Mouse (Mus musculus): ENCODE data around the gene Gfi1b. TPM values are rescaled to one million over a fixed set of nuclear protein-coding genes. Genes with fewer than 3 reads are reported as not detected.

Gene Gfi1b
- polyA plus RNA-seq, 1 experiment from 2014 or later, result not detected

- H3K27ac ChIP-seq (replicated peaks), result no peak overlapping the region
- WGBS, result 47% methylated on average over 10 of the region's 10 CpGs
- H3K36me3 ChIP-seq, result no peaks in the 10 kb centered on the region
- no peak overlapping the region for H3K4me3 ChIP-seq (replicated peaks)
- H3K9me3 ChIP-seq (replicated peaks), result no peaks in the 10 kb centered on the region
- H3K27me3 ChIP-seq (replicated peaks), result no peaks in the 10 kb centered on the region
- no peak overlapping the region for H3K4me2 ChIP-seq
- no peaks in the 10 kb centered on the region for H3K4me1 ChIP-seq
- ATAC-seq (ENCODE audit: low FRiP score), result no peak
- H3K9ac ChIP-seq (replicated peaks), result no peak overlapping the region
Measured at GRCm38 (mm10) chr2:28607341-28608165, 14.2 kb downstream of the Gfi1b start.

GRCm38 (mm10) chr2:28606601-28607340 lies 15.0 kb downstream of the Gfi1b start:
- Histone ChIP-seq H3K9ac (replicated peaks) (no peak overlapping the region), H3K27me3 (replicated peaks) (no peaks in the 10 kb centered on the region), H3K9me3 (replicated peaks) (no peaks in the 10 kb centered on the region), H3K27ac (replicated peaks) (no peak overlapping the region), H3K36me3 (no peaks in the 10 kb centered on the region), H3K4me1 (no peaks in the 10 kb centered on the region), H3K4me3 (replicated peaks) (no peak overlapping the region), H3K4me2 (no peak overlapping the region)
- WGBS, result 64% methylated on average over 8 of the region's 8 CpGs
- no peak for ATAC-seq (ENCODE audit: low FRiP score)

DNA sequence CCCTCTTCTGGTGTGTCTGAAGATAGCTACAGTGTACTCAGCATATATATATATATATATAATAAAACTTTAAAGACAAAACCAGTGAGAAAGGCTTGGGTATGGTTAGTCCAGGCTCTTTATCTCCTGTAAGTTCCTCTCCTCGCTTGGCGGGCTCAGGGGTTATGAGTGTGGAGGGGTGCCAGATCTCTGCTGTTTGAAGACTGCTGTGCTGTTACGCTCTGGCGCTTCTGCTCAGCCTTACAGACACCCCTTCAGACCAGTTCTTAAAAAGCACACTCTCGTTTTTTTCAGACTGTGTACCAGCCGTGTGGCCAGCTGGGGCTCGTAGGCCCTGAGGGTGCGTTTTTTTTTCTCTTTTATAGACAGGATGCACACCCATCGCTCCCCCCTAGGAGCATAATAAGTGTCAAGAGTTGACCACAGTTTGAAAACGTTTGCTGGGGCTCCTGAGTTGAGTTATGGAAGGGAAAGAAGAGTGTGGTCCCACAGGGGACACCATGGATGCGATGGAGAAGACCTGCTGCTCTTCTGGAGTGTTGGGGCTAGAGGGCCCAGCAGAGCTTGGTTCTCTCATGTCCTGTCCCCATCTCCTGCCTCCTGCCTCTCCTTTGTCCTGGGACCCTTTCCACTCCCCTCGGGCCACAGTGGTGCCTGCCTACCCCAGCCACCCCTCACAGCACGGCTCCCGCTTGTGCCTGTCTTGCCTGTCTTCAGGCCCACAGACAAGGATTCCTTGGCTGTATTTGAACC lies 15.8 kb downstream of the Gfi1b start:
- 58% methylated on average over 14 of the region's 14 CpGs for WGBS
- H3K4me2 ChIP-seq, result no peak overlapping the region
- no peaks in the 10 kb centered on the region for H3K27me3 ChIP-seq (replicated peaks)
- H3K9ac ChIP-seq (replicated peaks), result no peak overlapping the region
- no peaks in the 10 kb centered on the region for H3K4me1 ChIP-seq
- H3K4me3 ChIP-seq (replicated peaks), result no peak overlapping the region
- no peaks in the 10 kb centered on the region for H3K36me3 ChIP-seq
- H3K27ac ChIP-seq (replicated peaks), result no peak overlapping the region
- no peak for ATAC-seq (ENCODE audit: low FRiP score)
- H3K9me3 ChIP-seq (replicated peaks), result no peaks in the 10 kb centered on the region

- H3K4me2 ChIP-seq, result no peak overlapping the region
- ATAC-seq (ENCODE audit: low FRiP score), result no peak
- no peak overlapping the region for H3K9ac ChIP-seq (replicated peaks)
- H3K36me3 ChIP-seq, result no peaks in the 10 kb centered on the region
- H3K4me1 ChIP-seq, result no peaks in the 10 kb centered on the region
- H3K4me3 ChIP-seq (replicated peaks), result no peak overlapping the region
- H3K27me3 ChIP-seq (replicated peaks), result no peaks in the 10 kb centered on the region
- no peaks in the 10 kb centered on the region for H3K9me3 ChIP-seq (replicated peaks)
- H3K27ac ChIP-seq (replicated peaks), result no peak overlapping the region
- 81% methylated on average over 5 of the region's 5 CpGs for WGBS
Measured at GRCm38 (mm10) chr2:28603542-28603941, 18.2 kb downstream of the Gfi1b start.

DNA sequence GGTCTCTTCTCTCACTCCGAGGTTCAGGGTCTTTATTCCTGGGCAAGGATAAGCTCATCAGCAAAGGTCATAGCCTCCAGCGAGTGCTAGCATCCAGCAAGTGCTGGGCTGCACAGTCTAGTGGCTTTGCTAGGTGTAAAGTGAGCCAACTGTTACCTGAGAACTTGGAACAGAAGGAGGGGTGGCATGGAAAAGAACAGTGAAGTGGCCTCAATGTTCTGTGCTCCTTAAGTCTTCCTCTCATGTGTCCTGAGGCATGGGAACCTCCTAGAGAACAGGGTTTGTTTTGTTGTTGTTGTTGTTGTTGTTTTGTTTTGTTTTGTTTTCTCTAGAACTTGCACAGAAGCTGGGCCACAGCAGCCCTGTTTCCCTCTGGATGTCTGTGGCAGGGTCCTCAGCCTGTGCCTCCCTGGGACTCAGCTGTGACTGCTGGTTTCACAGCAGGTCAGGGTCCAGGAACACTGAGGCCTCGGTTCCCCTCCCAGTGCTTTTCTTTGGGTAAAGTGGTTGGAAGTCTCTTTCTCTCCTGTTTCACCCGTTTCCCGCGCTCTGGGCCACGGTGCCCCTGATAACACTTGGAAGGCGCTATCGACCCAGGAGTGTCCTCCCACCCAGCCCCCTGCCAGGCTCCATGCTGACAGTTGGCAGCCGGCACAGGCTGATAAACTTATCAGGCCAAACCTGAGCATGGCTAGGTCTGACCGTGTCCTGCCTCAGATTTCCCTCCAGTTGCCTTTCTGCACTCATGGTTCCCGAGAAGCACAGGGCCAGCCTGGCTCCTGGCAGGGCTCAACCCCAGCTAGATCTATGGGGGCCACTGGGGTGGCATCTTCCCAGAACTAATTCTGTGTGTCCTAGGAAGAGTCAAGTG lies 19.8 kb downstream of the Gfi1b start:
- no peaks in the 10 kb centered on the region for H3K27me3 ChIP-seq (replicated peaks)
- H3K4me1 ChIP-seq, result no peaks in the 10 kb centered on the region
- H3K9me3 ChIP-seq (replicated peaks), result no peaks in the 10 kb centered on the region
- H3K27ac ChIP-seq (replicated peaks), result no peak overlapping the region
- H3K4me3 ChIP-seq (replicated peaks), result no peak overlapping the region
- ATAC-seq (ENCODE audit: low FRiP score), result no peak
- WGBS, result 62% methylated on average over 11 of the region's 12 CpGs
- H3K36me3 ChIP-seq, result no peaks in the 10 kb centered on the region
- H3K9ac ChIP-seq (replicated peaks), result no peak overlapping the region
- H3K4me2 ChIP-seq, result no peak overlapping the region

DNA sequence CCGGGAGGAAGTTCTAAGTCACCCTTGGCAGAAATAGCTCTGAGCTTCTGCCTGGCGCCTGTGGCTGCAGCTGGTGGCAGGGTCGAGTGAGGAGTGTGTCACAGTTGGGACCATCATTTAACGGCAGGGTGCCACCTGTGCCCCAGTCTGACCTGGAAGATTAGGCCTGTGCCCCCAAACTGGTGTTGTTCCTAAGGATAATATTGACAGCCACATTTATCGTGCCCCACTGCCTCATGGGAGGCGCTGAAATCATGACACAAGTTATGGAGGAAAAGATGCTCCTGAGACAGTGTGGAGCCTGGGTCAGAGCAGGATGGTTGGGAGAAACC lies 22.2 kb downstream of the Gfi1b start:
- no peak overlapping the region for H3K4me2 ChIP-seq
- H3K4me3 ChIP-seq (replicated peaks), result no peak overlapping the region
- H3K9me3 ChIP-seq (replicated peaks), result no peaks in the 10 kb centered on the region
- no peak for ATAC-seq (ENCODE audit: low FRiP score)
- no peak overlapping the region for H3K27ac ChIP-seq (replicated peaks)
- H3K4me1 ChIP-seq, result no peaks in the 10 kb centered on the region
- H3K9ac ChIP-seq (replicated peaks), result no peak overlapping the region
- no peaks in the 10 kb centered on the region for H3K36me3 ChIP-seq
- no peaks in the 10 kb centered on the region for H3K27me3 ChIP-seq (replicated peaks)
- 70% methylated on average over 6 of the region's 6 CpGs for WGBS

DNA sequence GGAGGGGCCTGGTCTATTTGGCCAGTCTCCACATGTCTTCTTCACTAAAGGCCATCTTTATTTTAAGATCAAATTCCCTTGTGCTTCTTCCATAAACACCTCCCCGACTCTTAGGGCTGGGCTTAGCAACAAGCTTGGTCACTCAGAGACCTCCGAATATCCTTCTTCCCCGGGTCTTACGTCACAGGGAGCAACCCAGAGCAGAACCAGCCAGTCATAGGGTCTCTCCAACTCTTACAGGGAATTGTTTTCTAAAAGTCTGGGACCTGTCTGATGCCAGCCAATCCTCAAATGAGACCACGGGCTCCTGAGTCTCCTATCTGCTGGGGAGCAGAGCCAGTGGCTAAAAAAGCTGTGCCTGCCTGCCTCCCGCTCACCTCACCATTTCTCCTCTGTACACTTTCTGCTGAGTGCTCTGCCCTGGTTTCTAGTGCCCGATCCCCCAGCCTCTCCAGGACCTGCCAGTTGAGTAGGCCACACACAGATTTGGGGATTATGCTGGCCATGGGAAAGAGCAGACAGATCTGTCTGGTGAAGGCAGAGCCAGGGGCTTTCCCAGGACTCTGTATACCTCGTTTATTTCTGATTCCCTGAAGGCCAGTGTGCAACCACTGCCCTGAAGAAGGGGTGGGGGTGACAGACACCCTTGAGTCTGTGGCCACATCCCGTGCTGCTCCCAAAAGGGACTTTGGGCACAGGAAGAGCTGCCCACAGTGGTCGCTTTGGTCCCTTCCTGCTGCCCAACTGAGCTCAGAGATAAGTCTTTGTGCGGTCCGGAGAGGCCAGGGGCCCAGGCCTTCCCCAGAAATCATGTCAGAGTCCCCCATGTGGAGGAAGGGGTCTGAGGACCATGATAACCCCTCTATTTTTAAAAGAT lies 22.9 kb downstream of the Gfi1b start:
- Histone ChIP-seq H3K27ac (replicated peaks) (no peak overlapping the region), H3K9me3 (replicated peaks) (no peaks in the 10 kb centered on the region), H3K9ac (replicated peaks) (no peak overlapping the region), H3K27me3 (replicated peaks) (0 out of 2 replicates have a peak, but pooled peaks cover 3% of the 10 kb centered on the region), H3K36me3 (no peaks in the 10 kb centered on the region), H3K4me2 (no peak overlapping the region), H3K4me1 (no peaks in the 10 kb centered on the region), H3K4me3 (replicated peaks) (no peak overlapping the region)
- ATAC-seq (ENCODE audit: low FRiP score), result no peak
- WGBS, result 71% methylated on average over 12 of the region's 12 CpGs

GRCm38 (mm10) chr2:28597733-28598547 lies 23.8 kb downstream of the Gfi1b start:
- no peaks in the 10 kb centered on the region for H3K36me3 ChIP-seq
- peaks cover 3% of the 10 kb centered on the region; the same call in 1 of the 2 replicates for H3K27me3 ChIP-seq (replicated peaks)
- 82% methylated on average over 7 of the region's 7 CpGs for WGBS
- H3K9me3 ChIP-seq (replicated peaks), result no peaks in the 10 kb centered on the region
- no peak overlapping the region for H3K4me2 ChIP-seq
- no peak overlapping the region for H3K4me3 ChIP-seq (replicated peaks)
- ATAC-seq (ENCODE audit: low FRiP score), result no peak
- H3K4me1 ChIP-seq, result no peaks in the 10 kb centered on the region
- H3K27ac ChIP-seq (replicated peaks), result no peak overlapping the region
- no peak overlapping the region for H3K9ac ChIP-seq (replicated peaks)

DNA sequence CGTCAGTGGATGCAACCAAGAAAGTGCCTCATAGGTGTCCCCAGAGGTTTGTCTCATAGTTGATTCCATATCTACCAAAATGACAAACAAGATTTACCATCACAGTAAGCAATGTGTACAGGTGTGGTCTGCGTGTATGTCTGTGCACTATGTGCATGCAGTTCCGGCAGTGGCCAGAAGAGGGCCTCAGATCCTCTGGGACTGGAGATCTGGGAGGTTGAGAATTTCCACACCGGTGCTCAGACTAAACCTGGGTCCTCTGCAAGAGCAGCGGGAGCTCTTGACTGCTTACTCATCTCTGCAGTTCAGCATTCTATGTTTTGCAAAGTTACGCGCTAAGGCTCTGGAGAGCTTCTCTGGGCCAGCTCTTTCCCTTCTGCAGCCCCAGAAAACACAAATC lies 24.8 kb downstream of the Gfi1b start:
- 91% methylated on average over 7 of the region's 7 CpGs for WGBS
- no peak for ATAC-seq (ENCODE audit: low FRiP score)
- no peaks in the 10 kb centered on the region for H3K9me3 ChIP-seq (replicated peaks)
- no peak overlapping the region for H3K4me2 ChIP-seq
- no peak overlapping the region for H3K4me3 ChIP-seq (replicated peaks)
- H3K4me1 ChIP-seq, result no peaks in the 10 kb centered on the region
- H3K9ac ChIP-seq (replicated peaks), result no peak overlapping the region
- H3K36me3 ChIP-seq, result no peaks in the 10 kb centered on the region
- H3K27ac ChIP-seq (replicated peaks), result no peak overlapping the region
- H3K27me3 ChIP-seq (replicated peaks), result peaks cover 3% of the 10 kb centered on the region; the same call in 1 of the 2 replicates

DNA sequence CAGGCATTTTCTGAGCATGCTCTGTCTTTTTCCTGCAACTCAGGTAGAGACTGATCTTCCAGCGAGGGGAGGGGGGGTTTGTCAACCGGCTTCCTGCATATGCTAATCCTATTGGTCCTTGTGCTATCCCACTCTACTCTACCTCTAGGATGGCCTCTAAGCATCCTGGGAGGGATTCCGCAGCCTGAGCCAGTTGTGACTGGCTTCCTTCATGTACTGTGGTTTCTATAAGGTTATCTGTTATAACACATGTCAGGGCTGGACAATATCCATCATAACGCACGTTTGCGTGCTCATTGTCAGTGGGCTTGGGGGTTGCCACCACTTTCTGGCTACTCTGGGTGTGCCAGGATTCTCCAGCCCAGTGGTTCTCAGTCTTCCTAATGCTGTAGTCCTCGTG lies 25.8 kb downstream of the Gfi1b start:
- Histone ChIP-seq H3K4me3 (replicated peaks) (no peak overlapping the region), H3K27me3 (replicated peaks) (peaks cover 3% of the 10 kb centered on the region; the same call in 1 of the 2 replicates), H3K9ac (replicated peaks) (no peak overlapping the region), H3K4me2 (no peak overlapping the region), H3K36me3 (no peaks in the 10 kb centered on the region), H3K9me3 (replicated peaks) (no peaks in the 10 kb centered on the region), H3K27ac (replicated peaks) (no peak overlapping the region), H3K4me1 (no peaks in the 10 kb centered on the region)
- ATAC-seq (ENCODE audit: low FRiP score), result no peak
- WGBS, result 84% methylated on average over 7 of the region's 7 CpGs
